Mouse (Mus musculus): ENCODE data around the gene Supt4a.

DNA sequence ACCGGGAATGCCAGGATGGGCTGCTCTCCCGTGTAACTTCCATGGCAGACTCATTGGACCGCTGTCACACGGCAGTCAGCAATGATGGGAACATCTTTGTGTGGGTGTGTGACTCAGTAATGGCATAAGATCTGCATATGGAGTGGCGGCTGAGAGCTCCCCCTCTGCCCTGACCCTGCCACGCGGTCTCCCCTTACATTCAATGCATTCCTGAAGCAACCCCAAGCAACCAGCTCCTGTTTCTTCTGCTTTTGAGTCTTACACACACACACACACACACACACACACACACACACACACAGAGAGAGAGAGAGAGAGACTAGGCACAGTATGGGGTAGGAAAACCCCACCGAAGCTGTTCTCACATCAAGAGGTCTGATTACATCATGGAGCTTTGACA is 29.8 kb upstream of the Supt4a start:
- TF ChIP-seq POLR2A (IDR thresholded peaks at IDR 0.05; ENCODE audit: low read depth, low read length) = no peak
- no peak for TF ChIP-seq CTCF (IDR thresholded peaks at IDR 0.05; ENCODE audit: extremely low read depth, insufficient read depth, insufficient read length, insufficient replicate concordance)
